Mouse (Mus musculus): ENCODE results near the gene Dtl.

DNA sequence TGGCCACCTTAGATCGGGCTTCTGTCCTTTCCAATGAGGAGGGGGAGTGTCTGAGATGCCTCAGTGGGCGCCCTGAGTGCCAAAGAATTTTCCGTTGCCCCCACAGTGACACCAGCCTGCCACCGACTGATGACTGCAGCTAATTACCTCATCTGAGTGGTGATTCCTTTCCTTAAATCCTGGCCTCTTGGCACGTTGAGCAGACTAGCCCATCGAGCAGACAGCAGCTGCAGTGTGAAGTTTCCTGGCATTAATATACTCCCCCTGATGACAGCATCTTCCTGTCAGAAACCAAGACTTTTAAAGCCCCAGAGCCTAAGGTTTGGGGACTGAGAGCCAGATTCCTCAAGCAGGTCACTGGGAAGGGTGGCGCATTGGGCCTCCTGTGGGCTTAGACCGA is 53.9 kb downstream of the Dtl start:
- TF ChIP-seq POLR2A (IDR thresholded peaks at IDR 0.05; ENCODE audit: control insufficient read depth, extremely low read depth, insufficient read depth, low read length, poor library complexity) (no peak), CTCF (IDR thresholded peaks at IDR 0.05; ENCODE audit: borderline replicate concordance, control insufficient read depth, extremely low read depth, insufficient read depth, low read length, poor library complexity) (no peak)

All from thymus, adult 2 months (tissue).